Mouse (Mus musculus): ENCODE measurements at regions not wholly inside any gene's neighbourhood (a gene's known extent, or its start where the extent isn't known, plus 50 kb on each side); places are given as distances from the start of the nearest gene placed in this dataset.

DNA sequence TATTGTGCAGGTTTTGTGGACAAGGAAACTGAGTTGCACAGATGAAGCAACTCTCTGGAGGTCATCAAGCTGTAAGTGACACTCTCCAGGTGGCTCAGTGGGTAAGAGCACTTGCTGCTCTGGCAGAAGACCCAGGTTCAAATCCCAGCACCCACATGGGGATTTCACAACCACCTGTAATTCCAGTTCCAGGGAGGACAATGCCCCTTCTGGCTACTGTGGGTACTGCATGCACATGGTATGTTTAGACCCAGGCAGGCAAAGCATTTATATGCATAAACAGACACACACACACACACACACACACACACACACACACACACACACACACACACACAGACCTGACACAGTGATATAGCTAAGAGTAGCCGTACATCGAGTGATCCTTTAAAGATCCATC lies 80.6 kb upstream of the Arid5b start:
- no peak overlapping the region for H3K4me3 ChIP-seq (ENCODE audit: extremely low read depth, insufficient read depth, insufficient read length)
- H3K27me3 ChIP-seq (ENCODE audit: control insufficient read depth, insufficient read depth, low read length), result no peaks in the 10 kb centered on the region
- 98% methylated on average over 2 of the region's 2 CpGs for WGBS
- H3K27ac ChIP-seq (ENCODE audit: insufficient read depth, low read length), result no peak overlapping the region
- H3K4me1 ChIP-seq (ENCODE audit: control insufficient read depth, insufficient read depth, insufficient read length), result no peaks in the 10 kb centered on the region
- TF ChIP-seq CTCF (IDR thresholded peaks at IDR 0.05; ENCODE audit: extremely low read depth, insufficient read depth, insufficient read length, insufficient replicate concordance) (no peak), POLR2A (IDR thresholded peaks at IDR 0.05; ENCODE audit: low read depth, low read length) (no peak)
- no peak for DNase-seq (ENCODE audit: low read depth in 1 of 2, low spot score in 2 of 2)
- no peaks in the 10 kb centered on the region for H3K36me3 ChIP-seq (ENCODE audit: control insufficient read depth, insufficient read depth, low read length)

DNA sequence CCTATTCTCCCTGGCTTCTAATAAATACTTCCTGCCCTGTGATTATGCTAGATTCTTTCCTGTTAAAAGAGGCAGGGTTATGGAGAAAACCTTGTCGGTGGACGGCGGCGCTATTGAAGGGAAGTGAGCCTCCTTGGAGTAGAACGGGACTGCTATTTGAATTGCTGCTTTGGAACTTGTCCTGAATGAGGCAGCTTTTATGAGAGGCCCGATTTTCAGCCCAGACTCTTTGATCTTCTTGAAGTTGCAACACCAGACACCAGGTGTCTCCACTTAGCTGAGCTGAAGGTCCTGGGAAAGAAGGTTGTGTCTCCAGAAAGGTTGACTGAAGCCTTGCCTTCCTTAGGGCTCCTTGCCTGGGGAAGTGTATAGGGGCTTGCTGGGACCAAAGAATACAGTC lies 78.4 kb upstream of the Arid5b start:
- Histone ChIP-seq H3K36me3 (ENCODE audit: control insufficient read depth, insufficient read depth, low read length) (no peaks in the 10 kb centered on the region), H3K27me3 (ENCODE audit: control insufficient read depth, insufficient read depth, low read length) (no peaks in the 10 kb centered on the region), H3K27ac (ENCODE audit: insufficient read depth, low read length) (no peak overlapping the region), H3K4me1 (ENCODE audit: control insufficient read depth, insufficient read depth, insufficient read length) (no peaks in the 10 kb centered on the region), H3K4me3 (ENCODE audit: extremely low read depth, insufficient read depth, insufficient read length) (no peak overlapping the region)
- DNase-seq (ENCODE audit: low read depth in 1 of 2, low spot score in 2 of 2), result peak; percentile 18 to 21
- TF ChIP-seq POLR2A (IDR thresholded peaks at IDR 0.05; ENCODE audit: low read depth, low read length), result no peak
- TF ChIP-seq CTCF (IDR thresholded peaks at IDR 0.05; ENCODE audit: extremely low read depth, insufficient read depth, insufficient read length, insufficient replicate concordance), result peak; percentile 28; the same call in 1 of the 2 replicates
- 72% methylated on average over 6 of the region's 6 CpGs for WGBS

DNA sequence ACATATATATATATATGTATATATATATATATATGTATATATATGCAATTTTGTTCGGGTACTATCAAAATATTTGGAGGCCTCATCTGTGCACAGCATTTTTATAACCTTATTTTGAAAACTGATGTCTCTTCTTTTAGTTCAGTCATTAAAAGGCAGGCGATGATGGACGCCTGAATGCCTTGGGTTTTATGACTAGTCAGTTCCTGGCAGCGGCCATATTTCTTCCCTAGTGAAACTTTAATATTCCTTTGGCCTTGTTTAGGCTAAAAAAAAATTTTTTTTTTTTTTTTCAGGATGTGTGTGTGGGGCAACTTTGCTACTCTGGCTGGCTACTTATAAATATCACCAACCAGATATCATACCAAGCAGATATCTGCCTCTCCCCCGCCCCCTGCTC lies 78.0 kb upstream of the Arid5b start:
- H3K4me1 ChIP-seq (ENCODE audit: control insufficient read depth, insufficient read depth, insufficient read length), result no peaks in the 10 kb centered on the region
- H3K27ac ChIP-seq (ENCODE audit: insufficient read depth, low read length), result no peak overlapping the region
- no peak overlapping the region for H3K4me3 ChIP-seq (ENCODE audit: extremely low read depth, insufficient read depth, insufficient read length)
- no peak for DNase-seq (ENCODE audit: low read depth in 1 of 2, low spot score in 2 of 2)
- 88% methylated on average over 5 of the region's 5 CpGs for WGBS
- no peak for TF ChIP-seq POLR2A (IDR thresholded peaks at IDR 0.05; ENCODE audit: low read depth, low read length)
- TF ChIP-seq CTCF (IDR thresholded peaks at IDR 0.05; ENCODE audit: extremely low read depth, insufficient read depth, insufficient read length, insufficient replicate concordance), result no peak
- H3K27me3 ChIP-seq (ENCODE audit: control insufficient read depth, insufficient read depth, low read length), result no peaks in the 10 kb centered on the region
- H3K36me3 ChIP-seq (ENCODE audit: control insufficient read depth, insufficient read depth, low read length), result no peaks in the 10 kb centered on the region

DNA sequence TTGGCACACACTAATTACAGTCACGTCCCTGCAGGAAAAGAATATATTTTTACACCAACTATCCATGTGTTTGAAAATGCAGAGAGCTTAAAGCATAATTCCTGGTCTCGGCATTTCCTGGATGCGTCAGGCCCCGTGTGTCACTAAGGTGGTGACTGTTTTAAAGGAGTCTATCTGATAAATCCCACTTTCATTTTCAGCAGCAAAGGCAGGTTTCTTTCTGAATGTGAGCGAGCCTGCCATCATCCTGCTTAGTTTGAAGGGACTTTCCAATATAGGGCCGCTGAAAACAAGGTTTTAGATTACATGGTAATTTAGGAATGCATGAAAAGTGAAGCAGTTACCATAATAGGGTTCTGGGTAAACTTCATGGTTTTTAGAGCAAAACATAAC lies 77.5 kb upstream of the Arid5b start:
- DNase-seq (ENCODE audit: low read depth in 1 of 2, low spot score in 2 of 2), result no peak
- WGBS, result 72% methylated on average over 6 of the region's 6 CpGs
- no peak for TF ChIP-seq CTCF (IDR thresholded peaks at IDR 0.05; ENCODE audit: extremely low read depth, insufficient read depth, insufficient read length, insufficient replicate concordance)
- TF ChIP-seq POLR2A (IDR thresholded peaks at IDR 0.05; ENCODE audit: low read depth, low read length), result no peak
- Histone ChIP-seq H3K36me3 (ENCODE audit: control insufficient read depth, insufficient read depth, low read length) (no peaks in the 10 kb centered on the region), H3K4me1 (ENCODE audit: control insufficient read depth, insufficient read depth, insufficient read length) (no peaks in the 10 kb centered on the region), H3K27ac (ENCODE audit: insufficient read depth, low read length) (no peak overlapping the region), H3K27me3 (ENCODE audit: control insufficient read depth, insufficient read depth, low read length) (no peaks in the 10 kb centered on the region), H3K4me3 (ENCODE audit: extremely low read depth, insufficient read depth, insufficient read length) (no peak overlapping the region)

DNA sequence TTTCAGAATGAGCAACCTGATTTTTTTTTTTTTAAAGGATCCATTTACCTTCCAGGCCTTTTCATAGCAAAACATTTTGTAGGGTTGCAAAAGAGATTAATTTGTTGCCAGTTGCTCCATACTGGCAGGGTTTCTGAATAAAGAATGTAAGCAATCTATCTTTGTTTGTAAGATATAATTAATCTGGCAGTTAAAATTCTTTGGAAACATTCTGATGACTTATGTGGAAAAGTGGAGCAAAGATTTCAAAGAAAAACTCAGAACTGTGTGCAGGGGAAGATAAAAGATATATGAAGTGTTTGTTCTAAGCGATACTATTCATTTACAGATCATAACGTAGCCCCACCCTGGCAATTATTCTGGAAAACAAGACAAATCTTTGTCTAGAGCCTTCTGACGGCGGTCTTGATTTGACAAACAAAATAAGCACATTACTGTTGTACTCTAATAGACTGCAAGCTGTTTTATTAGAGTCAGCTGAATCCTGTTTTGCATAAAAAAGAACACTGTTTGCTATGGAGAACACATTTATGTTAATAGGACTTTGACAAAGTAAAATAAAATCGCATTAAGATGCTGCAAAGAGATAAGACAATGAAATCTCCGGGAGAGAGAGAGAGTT lies 77.0 kb upstream of the Arid5b start:
- WGBS, result 75% methylated on average over 6 of the region's 6 CpGs
- no peak for TF ChIP-seq CTCF (IDR thresholded peaks at IDR 0.05; ENCODE audit: extremely low read depth, insufficient read depth, insufficient read length, insufficient replicate concordance)
- no peak for TF ChIP-seq POLR2A (IDR thresholded peaks at IDR 0.05; ENCODE audit: low read depth, low read length)
- no peak overlapping the region for H3K4me3 ChIP-seq (ENCODE audit: extremely low read depth, insufficient read depth, insufficient read length)
- H3K27ac ChIP-seq (ENCODE audit: insufficient read depth, low read length), result no peak overlapping the region
- no peaks in the 10 kb centered on the region for H3K27me3 ChIP-seq (ENCODE audit: control insufficient read depth, insufficient read depth, low read length)
- DNase-seq (ENCODE audit: low read depth in 1 of 2, low spot score in 2 of 2), result no peak
- H3K4me1 ChIP-seq (ENCODE audit: control insufficient read depth, insufficient read depth, insufficient read length), result no peaks in the 10 kb centered on the region
- no peaks in the 10 kb centered on the region for H3K36me3 ChIP-seq (ENCODE audit: control insufficient read depth, insufficient read depth, low read length)

DNA sequence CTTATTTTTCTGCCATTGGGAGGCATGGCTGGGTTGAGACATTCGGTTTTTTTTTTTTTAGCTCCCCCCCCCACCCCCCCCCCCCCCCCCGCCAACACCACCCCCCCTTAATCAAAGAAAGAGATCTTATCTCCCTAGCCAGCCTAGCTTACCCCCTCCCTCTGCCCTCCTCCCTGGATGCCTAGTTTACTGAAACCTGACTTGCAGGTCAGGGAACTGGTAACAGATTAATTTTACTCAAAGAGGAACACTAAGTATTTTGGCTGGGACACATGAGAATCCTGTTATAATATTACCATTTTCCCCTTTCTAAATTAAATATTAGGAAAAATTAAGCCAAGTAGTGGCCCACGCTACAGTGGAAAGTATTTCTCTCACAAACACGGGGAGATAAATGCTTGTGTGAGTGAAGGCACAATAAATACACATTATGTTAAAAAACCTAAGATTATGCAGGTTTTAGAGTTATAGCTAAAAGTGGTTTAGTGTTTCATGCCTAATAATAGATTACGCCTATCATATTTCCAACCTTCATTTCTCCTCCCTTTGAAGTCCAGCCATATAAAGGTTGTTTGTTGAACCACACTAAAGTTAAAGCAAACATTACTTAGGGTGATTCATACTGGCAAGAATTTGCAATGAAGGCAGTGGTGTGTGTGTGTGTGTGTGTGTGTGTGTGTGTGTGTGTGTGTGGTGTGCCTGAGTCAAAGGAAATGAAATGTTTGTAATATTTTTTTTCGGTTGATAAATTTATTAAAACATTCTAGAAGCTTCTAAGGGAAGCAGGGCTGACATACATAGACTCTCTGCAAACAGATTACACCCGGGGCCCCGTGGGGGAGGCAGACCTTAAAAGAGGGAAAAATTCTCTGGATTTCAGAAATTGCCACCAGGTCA lies 76.0 kb upstream of the Arid5b start:
- Histone ChIP-seq H3K4me1 (ENCODE audit: control insufficient read depth, insufficient read depth, insufficient read length) (no peaks in the 10 kb centered on the region), H3K27ac (ENCODE audit: insufficient read depth, low read length) (no peak overlapping the region), H3K36me3 (ENCODE audit: control insufficient read depth, insufficient read depth, low read length) (no peaks in the 10 kb centered on the region), H3K27me3 (ENCODE audit: control insufficient read depth, insufficient read depth, low read length) (no peaks in the 10 kb centered on the region), H3K4me3 (ENCODE audit: extremely low read depth, insufficient read depth, insufficient read length) (no peak overlapping the region)
- 64% methylated on average over 7 of the region's 8 CpGs for WGBS
- TF ChIP-seq CTCF (IDR thresholded peaks at IDR 0.05; ENCODE audit: extremely low read depth, insufficient read depth, insufficient read length, insufficient replicate concordance) (no peak), POLR2A (IDR thresholded peaks at IDR 0.05; ENCODE audit: low read depth, low read length) (no peak)
- no peak for DNase-seq (ENCODE audit: low read depth in 1 of 2, low spot score in 2 of 2)

Measured in spleen, adult 2 months (tissue).